Mouse (Mus musculus) layer of hippocampus, postnatal 25 days (tissue): ENCODE measurements at regions not wholly inside any gene's neighbourhood (a gene's known extent, or its start where the extent isn't known, plus 50 kb on each side); places are given as distances from the start of the nearest gene placed in this dataset.

Experiments
- DNase-seq, 2 experiments: peaks; one replicate each; pipeline ENCODE4 v3.0.0; 2022; ENCODE audit warnings: mixed read lengths in 2 of 2, low spot score in 1 of 2; ENCODE audit errors: extremely low spot score in 1 of 2

GRCm38 (mm10) chr12:86579716-86580115, 98.8 kb upstream of the Vash1 start:
- no peak for DNase-seq

- no peak for DNase-seq
Observed at GRCm38 (mm10) chr12:86580132-86580718, 98.3 kb upstream of the Vash1 start.

GRCm38 (mm10) chr12:86582076-86582475, 96.4 kb upstream of the Vash1 start:
- DNase-seq = no peak

- DNase-seq = no peak
Observed at GRCm38 (mm10) chr12:86588010-86588409, 90.5 kb upstream of the Vash1 start.

GRCm38 (mm10) chr12:86592509-86592908, 86.0 kb upstream of the Vash1 start:
- no peak for DNase-seq

- DNase-seq = no peak
Observed at GRCm38 (mm10) chr12:86594647-86595046, 83.9 kb upstream of the Vash1 start.

GRCm38 (mm10) chr12:86600041-86600440, 78.5 kb upstream of the Vash1 start:
- no peak for DNase-seq

- DNase-seq = no peak
Observed at GRCm38 (mm10) chr12:86603521-86603920, 75.0 kb upstream of the Vash1 start.

GRCm38 (mm10) chr12:86612431-86613040, 66.0 kb upstream of the Vash1 start:
- DNase-seq = no peak

GRCm38 (mm10) chr12:86614156-86614555, 64.3 kb upstream of the Vash1 start:
- DNase-seq = peak; percentile 7 to 55

GRCm38 (mm10) chr12:86616327-86616726, 62.2 kb upstream of the Vash1 start:
- no peak for DNase-seq

- DNase-seq = no peak
Observed at GRCm38 (mm10) chr12:86624195-86624594, 54.3 kb upstream of the Vash1 start.

GRCm38 (mm10) chr12:86626684-86627083, 51.8 kb upstream of the Vash1 start:
- DNase-seq = no peak

- no peak for DNase-seq
Observed at GRCm38 (mm10) chr12:86628050-86628782, 50.3 kb upstream of the Vash1 start.
